Mouse (Mus musculus): Measurements from ENCODE around the gene Ctsw. TPM values are rescaled to one million over a fixed set of nuclear protein-coding genes. Genes with fewer than 3 reads are reported as not detected.

Ctsw gene
- polyA plus RNA-seq, 1 experiment, result 7.2 TPM

DNA sequence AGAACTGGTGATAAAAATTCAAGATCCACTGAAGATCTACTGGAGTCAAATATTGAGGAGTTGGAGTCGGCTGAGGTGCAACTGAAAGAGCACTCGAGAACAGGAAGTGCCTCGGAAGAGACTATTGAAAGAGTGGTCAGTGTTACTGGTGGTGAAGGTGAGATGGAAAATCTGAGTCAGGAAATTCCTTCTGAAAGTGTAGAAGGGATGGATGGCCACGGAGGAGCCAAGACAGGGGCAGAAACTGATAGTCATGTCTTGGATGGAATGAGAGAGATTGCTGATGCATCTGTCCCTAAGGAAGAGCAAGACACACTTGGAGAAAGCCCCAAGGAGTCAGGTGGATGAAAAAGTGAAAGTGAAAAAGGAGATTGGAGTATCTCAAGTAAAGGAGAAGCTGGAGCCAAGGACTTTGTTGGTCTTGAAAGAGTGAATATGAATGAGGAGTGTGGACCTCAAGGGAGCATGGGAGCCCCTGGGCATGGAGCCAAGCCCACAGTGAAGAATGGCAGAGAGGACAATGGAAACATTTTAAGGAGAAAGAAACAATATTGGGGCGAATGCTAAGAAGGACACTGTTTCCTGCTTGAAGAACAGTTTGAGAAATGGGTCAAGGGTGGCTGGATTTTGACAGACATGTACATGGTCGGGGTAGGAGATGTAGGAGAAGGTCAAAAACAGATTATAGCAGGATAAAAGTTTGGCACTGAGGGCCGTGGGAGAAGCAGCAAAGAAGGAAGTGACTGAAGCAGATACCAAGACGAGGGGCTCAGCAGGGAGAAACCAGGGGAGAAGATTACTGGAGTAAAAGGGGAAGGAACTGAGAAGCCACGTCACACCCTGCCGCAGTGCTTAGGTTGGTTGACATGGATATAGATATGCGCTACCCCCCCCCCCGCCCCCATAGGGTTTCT is 44.0 kb upstream of the Ctsw start:
- Histone ChIP-seq H3K36me3 (ENCODE audit: control insufficient read depth, insufficient read depth) (no peaks in the 10 kb centered on the region), H3K79me2 (ENCODE audit: control insufficient read depth, insufficient read depth) (no peaks in the 10 kb centered on the region), H3ac (ENCODE audit: control insufficient read depth, insufficient read length) (no peak overlapping the region), H3K27me3 (ENCODE audit: control insufficient read depth, insufficient read depth, insufficient read length) (no peaks in the 10 kb centered on the region), H3K4me2 (ENCODE audit: low read depth) (peak overlapping the region; percentile 15), H3K4me3 (no peak overlapping the region)
- no peak for TF ChIP-seq POLR2A (IDR thresholded peaks at IDR 0.05; ENCODE audit: insufficient read length, low read depth)
- no peak for TF ChIP-seq TCF3 (IDR thresholded peaks at IDR 0.05; ENCODE audit: insufficient read length, low read depth)
- TF ChIP-seq TCF12 (IDR thresholded peaks at IDR 0.05; ENCODE audit: insufficient read depth, poor library complexity, severe bottlenecking), result no peak
- TF ChIP-seq MAX (IDR thresholded peaks at IDR 0.05; ENCODE audit: low read depth), result no peak
- TF ChIP-seq POLR2AphosphoS2 (IDR thresholded peaks at IDR 0.05; ENCODE audit: insufficient read length, low read depth), result no peak
- TF ChIP-seq MYOG (IDR thresholded peaks at IDR 0.05; ENCODE audit: control insufficient read depth in 1 of 3, insufficient read depth in 1 of 3, insufficient read length in 2 of 3, low read depth in 2 of 3), result no peak
- TF ChIP-seq E2F4 (IDR thresholded peaks at IDR 0.05; ENCODE audit: insufficient read depth), result no peak
- no peak for TF ChIP-seq CEBPB (IDR thresholded peaks at IDR 0.05; ENCODE audit: insufficient read depth, poor library complexity, severe bottlenecking)
- no peak for TF ChIP-seq USF1 (IDR thresholded peaks at IDR 0.05; ENCODE audit: low read depth)

GRCm38 (mm10) chr19:5511074-5511632 is 42.8 kb upstream of the Ctsw start:
- Histone ChIP-seq H3K4me3 (peak overlapping the region; percentile 30), H3K27me3 (ENCODE audit: control insufficient read depth, insufficient read depth, insufficient read length) (no peaks in the 10 kb centered on the region), H3K36me3 (ENCODE audit: control insufficient read depth, insufficient read depth) (no peaks in the 10 kb centered on the region), H3K4me2 (ENCODE audit: low read depth) (peak overlapping the region; percentile 68), H3K79me2 (ENCODE audit: control insufficient read depth, insufficient read depth) (no peaks in the 10 kb centered on the region), H3ac (ENCODE audit: control insufficient read depth, insufficient read length) (no peak overlapping the region)
- TF ChIP-seq TCF12 (IDR thresholded peaks at IDR 0.05; ENCODE audit: insufficient read depth, poor library complexity, severe bottlenecking) (no peak), MYOD1 (IDR thresholded peaks at IDR 0.05; ENCODE audit: control insufficient read depth in 1 of 3, insufficient read length in 2 of 3, low read depth in 2 of 3) (no peak), REST (IDR thresholded peaks at IDR 0.05; ENCODE audit: insufficient read depth, insufficient read length) (no peak), SRF (IDR thresholded peaks at IDR 0.05; ENCODE audit: control insufficient read depth, insufficient read length, low read depth) (no peak)

DNA sequence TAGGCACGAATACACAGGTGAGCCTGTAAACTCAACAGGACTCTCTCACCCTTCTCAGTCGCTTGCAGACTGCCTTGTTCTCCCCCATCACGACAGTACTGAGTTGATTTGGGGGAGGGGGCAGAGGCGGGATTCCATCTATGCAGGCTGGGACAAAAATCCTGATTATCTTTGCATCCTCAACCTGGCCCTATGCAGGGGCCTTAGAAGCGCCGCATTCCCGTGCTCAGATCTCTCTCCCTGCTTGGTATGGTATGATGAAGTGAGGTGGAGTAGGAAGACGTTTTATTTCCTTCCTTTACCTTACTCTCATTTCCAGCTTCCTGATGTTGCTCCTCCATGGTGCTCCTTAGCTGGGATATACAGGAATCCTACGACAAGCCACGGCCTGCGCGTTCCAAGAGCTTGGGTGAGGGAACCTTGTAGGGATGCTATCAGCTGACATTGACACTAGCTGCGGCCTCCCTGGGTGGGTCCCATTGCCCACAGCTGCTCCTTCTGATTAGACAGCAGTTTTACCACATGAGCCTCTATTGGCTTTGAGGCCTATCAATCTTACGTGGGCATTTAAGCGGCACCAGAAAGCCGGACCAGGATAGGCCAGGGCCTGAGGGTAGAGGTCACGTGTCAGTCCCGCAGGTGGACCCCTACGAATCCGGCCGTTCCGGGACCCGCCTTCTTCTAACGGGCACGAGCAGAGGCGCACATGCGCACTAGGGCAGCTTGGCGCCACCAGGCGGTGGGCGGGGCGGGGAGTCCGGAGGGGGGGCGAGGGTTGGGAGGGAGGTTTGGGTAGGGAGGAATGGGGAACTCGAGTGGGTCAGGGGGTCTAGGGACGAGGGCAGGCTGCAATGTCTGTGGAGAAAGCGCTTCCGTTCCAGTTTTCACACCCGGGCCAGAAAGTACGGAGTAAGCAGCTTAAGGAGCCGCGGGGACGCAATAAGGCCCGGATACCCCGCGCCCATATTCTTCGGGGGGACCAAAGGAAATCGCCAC is 42.0 kb upstream of the Ctsw start, which contains the start of gene Snx32:
Snx32 (minus strand) TSS at position 508 of the 996 bp plus-strand sequence.
- peak; percentile 85 for TF ChIP-seq USF1 (IDR thresholded peaks at IDR 0.05; ENCODE audit: low read depth)
- peak in 1 of 3 experiments; percentile 28 for TF ChIP-seq MYOG (IDR thresholded peaks at IDR 0.05; ENCODE audit: control insufficient read depth in 1 of 3, insufficient read depth in 1 of 3, insufficient read length in 2 of 3, low read depth in 2 of 3)
- TF ChIP-seq POLR2A (IDR thresholded peaks at IDR 0.05; ENCODE audit: insufficient read length, low read depth), result peak; percentile 51
- no peak for TF ChIP-seq SRF (IDR thresholded peaks at IDR 0.05; ENCODE audit: control insufficient read depth, insufficient read length, low read depth)
- TF ChIP-seq CEBPB (IDR thresholded peaks at IDR 0.05; ENCODE audit: insufficient read depth, poor library complexity, severe bottlenecking), result no peak
- TF ChIP-seq POLR2AphosphoS2 (IDR thresholded peaks at IDR 0.05; ENCODE audit: insufficient read length, low read depth), result peak; percentile 45
- TF ChIP-seq MAX (IDR thresholded peaks at IDR 0.05; ENCODE audit: low read depth), result no peak
- TF ChIP-seq TCF3 (IDR thresholded peaks at IDR 0.05; ENCODE audit: insufficient read length, low read depth), result no peak
- TF ChIP-seq E2F4 (IDR thresholded peaks at IDR 0.05; ENCODE audit: insufficient read depth), result no peak
- TF ChIP-seq MYOD1 (IDR thresholded peaks at IDR 0.05; ENCODE audit: control insufficient read depth in 1 of 3, insufficient read length in 2 of 3, low read depth in 2 of 3), result peak in 1 of 3 experiments; percentile 14
- Histone ChIP-seq H3K79me2 (ENCODE audit: control insufficient read depth, insufficient read depth) (no peaks in the 10 kb centered on the region), H3K36me3 (ENCODE audit: control insufficient read depth, insufficient read depth) (no peaks in the 10 kb centered on the region), H3K4me3 (peak within 1 kb of the TSS; percentile 30), H3K4me2 (ENCODE audit: low read depth) (peak within 1 kb of the TSS; percentile 72), H3ac (ENCODE audit: control insufficient read depth, insufficient read length) (no peak within 1 kb of the TSS), H3K27me3 (ENCODE audit: control insufficient read depth, insufficient read depth, insufficient read length) (no peaks in the 10 kb centered on the region)

GRCm38 (mm10) chr19:5503687-5504086 is 35.4 kb upstream of the Ctsw start, which contains the start of gene 1700020D05Rik:
TSS of gene 1700020D05Rik (minus strand) at chr19:5503787.
- H3K4me3 ChIP-seq, result no peak within 1 kb of the TSS
- peaks cover 7% of the 10 kb centered on the region for H3K36me3 ChIP-seq (ENCODE audit: control insufficient read depth, insufficient read depth)
- no peaks in the 10 kb centered on the region for H3K27me3 ChIP-seq (ENCODE audit: control insufficient read depth, insufficient read depth, insufficient read length)
- H3ac ChIP-seq (ENCODE audit: control insufficient read depth, insufficient read length), result no peak within 1 kb of the TSS
- H3K4me2 ChIP-seq (ENCODE audit: low read depth), result no peak within 1 kb of the TSS
- TF ChIP-seq MYOD1 (IDR thresholded peaks at IDR 0.05; ENCODE audit: control insufficient read depth in 1 of 3, insufficient read length in 2 of 3, low read depth in 2 of 3), result no peak
- no peak for TF ChIP-seq REST (IDR thresholded peaks at IDR 0.05; ENCODE audit: insufficient read depth, insufficient read length)
- no peaks in the 10 kb centered on the region for H3K79me2 ChIP-seq (ENCODE audit: control insufficient read depth, insufficient read depth)
